Mouse (Mus musculus): ENCODE results near the gene Zfyve21. TPM values are rescaled to one million over a fixed set of nuclear protein-coding genes. Genes with fewer than 3 reads are reported as not detected.

The Zfyve21 gene
- polyA plus RNA-seq, 1 experiment from 2014 or later, result 113 TPM

Other genes starting within 250 kb of the Zfyve21 start
- 34.0 and 34.8 TPM in 2 replicates for gene Mark3, start 239.6 kb upstream of the Zfyve21 start, polyA plus RNA-seq (2015; fragmentation: Nextera tagmentation; extraction: Ambion mirVana)
- 252 and 268 TPM in 2 replicates for gene Ckb, start 141.8 kb upstream of the Zfyve21 start, polyA plus RNA-seq (2015; fragmentation: Nextera tagmentation; extraction: Ambion mirVana)
- gene Trmt61a, start 136.1 kb upstream of the Zfyve21 start, polyA plus RNA-seq (2015; fragmentation: Nextera tagmentation; extraction: Ambion mirVana), result 11.1 and 13.7 TPM in 2 replicates
- gene Bag5, start 100.9 kb upstream of the Zfyve21 start, polyA plus RNA-seq (2015; fragmentation: Nextera tagmentation; extraction: Ambion mirVana), result 49.4 and 52.2 TPM in 2 replicates
- gene Apopt1, start 100.9 kb upstream of the Zfyve21 start, polyA plus RNA-seq (2015; fragmentation: Nextera tagmentation; extraction: Ambion mirVana), result 43.7 and 47.9 TPM in 2 replicates
- 89.8 and 95.9 TPM in 2 replicates for gene Klc1, start 55.3 kb upstream of the Zfyve21 start, polyA plus RNA-seq (2015; fragmentation: Nextera tagmentation; extraction: Ambion mirVana)
- 7.9 and 8.7 TPM in 2 replicates for gene Xrcc3, start 297 bp upstream of the Zfyve21 start, polyA plus RNA-seq (2015; fragmentation: Nextera tagmentation; extraction: Ambion mirVana)
- 23.1 and 25.6 TPM in 2 replicates for gene Ppp1r13b, start 93.9 kb downstream of the Zfyve21 start, polyA plus RNA-seq (2015; fragmentation: Nextera tagmentation; extraction: Ambion mirVana)
- 634 and 662 TPM in 2 replicates for gene Atp5mpl, start 152.8 kb downstream of the Zfyve21 start, polyA plus RNA-seq (2015; fragmentation: Nextera tagmentation; extraction: Ambion mirVana)
- gene Tdrd9, start 157.4 kb downstream of the Zfyve21 start, polyA plus RNA-seq (2015; fragmentation: Nextera tagmentation; extraction: Ambion mirVana), result 0.06 TPM in 1 of 2 replicates, not detected in the other
- not detected in 2 replicates for gene Rd3l, start 167.1 kb downstream of the Zfyve21 start, polyA plus RNA-seq (2015; fragmentation: Nextera tagmentation; extraction: Ambion mirVana)